Comparison of ENCODE assay signal across 11 mouse cellular contexts in genomic region chr17:28954416-28954815, GRCm38 (mm10). TPM values are rescaled to one million over a fixed set of nuclear protein-coding genes. Genes with fewer than 3 reads are reported as not detected.
A peak's percentile ranks its signal among the peaks of the same experiment; 100 is the strongest.
DNase-seq lines count a peak whose midpoint lies in the region; ATAC-seq and TF ChIP-seq lines count a peak whose summit lies in the region.
"Had no signal": no experiment of that assay in that cellular context is flagged by ENCODE, and none has a peak within 500 bp of the region (broad histone marks: within the 10 kb centered on the region; RNA-seq: fewer than 3 reads in every experiment).

No protein-coding gene starts in this region.

- no peak overlapping the region for H3K27ac ChIP-seq in liver, embryonic 11.5 days (ENCODE audit: low read depth, low read length)
- H3K27ac ChIP-seq in forebrain, postnatal 0 days (ENCODE audit: low read depth, low read length) = no peak overlapping the region
- no peak overlapping the region for H3K27ac ChIP-seq in midbrain, embryonic 11.5 days (ENCODE audit: low read depth, low read length)

- H3K4me3 ChIP-seq in liver, embryonic 11.5 days (ENCODE audit: low read depth, low read length) = peak overlapping the region; percentile 20; the same call in 1 of the 2 replicates
- no peak overlapping the region for H3K4me3 ChIP-seq in forebrain, postnatal 0 days (ENCODE audit: low read depth, low read length)
- H3K4me3 ChIP-seq in midbrain, embryonic 11.5 days (ENCODE audit: low read depth, low read length) = no peak overlapping the region

- no peak overlapping the region for H3K9ac ChIP-seq in liver, embryonic 11.5 days (ENCODE audit: low read depth, low read length)
- no peak overlapping the region for H3K9ac ChIP-seq in forebrain, postnatal 0 days
- H3K9ac ChIP-seq in midbrain, embryonic 11.5 days (ENCODE audit: low read length) = no peak overlapping the region

- no peaks in the 10 kb centered on the region for H3K9me3 ChIP-seq in liver, embryonic 11.5 days (ENCODE audit: control insufficient read depth, low read length)
- H3K9me3 ChIP-seq in forebrain, postnatal 0 days (ENCODE audit: low read length) = no peaks in the 10 kb centered on the region
- no peaks in the 10 kb centered on the region for H3K9me3 ChIP-seq in midbrain, embryonic 11.5 days (ENCODE audit: control insufficient read depth, low read length)

- DNase-seq in liver, embryonic 11.5 days (ENCODE audit: low spot score) = no peak
- no peak for DNase-seq in liver
- DNase-seq in forebrain, postnatal 0 days = no peak
- peak; percentile 19 for DNase-seq in midbrain, embryonic 11.5 days (ENCODE audit: low spot score, missing footprints)
- DNase-seq in right cerebral cortex, postnatal 10 days (ENCODE audit: low spot score in 2 of 2) = no peak
- no peak for DNase-seq in adipocyte (ENCODE audit: low spot score)
- DNase-seq in cerebellum, postnatal 4 days (ENCODE audit: low spot score in 2 of 2) = no peak
- DNase-seq: heart, postnatal 36 days; layer of hippocampus, adult 9-11 months had no signal

- ATAC-seq in liver, embryonic 11.5 days (replicated peaks; ENCODE audit: low FRiP score) = no peak
- 0 out of 2 replicates have a peak, but pooled peaks have one; percentile 15 for ATAC-seq in common myeloid progenitor, adult 5-6 weeks (replicated peaks; ENCODE audit: low read depth, poor library complexity, severe bottlenecking)
- no peak for ATAC-seq in forebrain, postnatal 0 days
- ATAC-seq in midbrain, embryonic 11.5 days (ENCODE audit: low FRiP score) = no peak
- ATAC-seq: Patski had no signal

- WGBS in liver, embryonic 11.5 days = 71% methylated on average over 9 of the region's 9 CpGs
- 98% methylated on average over 9 of the region's 9 CpGs for WGBS in forebrain, postnatal 0 days
- 98% methylated on average over 9 of the region's 9 CpGs for WGBS in midbrain, embryonic 11.5 days

- TF ChIP-seq CTCF in forebrain, postnatal 0 days (IDR thresholded peaks at IDR 0.05; ENCODE audit: low read depth) = no peak

- H3K4me2 ChIP-seq in liver, embryonic 11.5 days = peak overlapping the region; percentile 93
- H3K4me2 ChIP-seq in forebrain, postnatal 0 days (ENCODE audit: low read depth) = peak overlapping the region; percentile 76; the same call in 1 of the 2 replicates
- no peak overlapping the region for H3K4me2 ChIP-seq in midbrain, embryonic 11.5 days

- no peaks in the 10 kb centered on the region for H3K27me3 ChIP-seq in liver, embryonic 11.5 days (replicated peaks; ENCODE audit: control insufficient read depth, insufficient read depth, low read length)
- no peaks in the 10 kb centered on the region for H3K27me3 ChIP-seq in forebrain, postnatal 0 days (ENCODE audit: insufficient read depth, low read length)
- H3K27me3 ChIP-seq in midbrain, embryonic 11.5 days (ENCODE audit: control insufficient read depth, insufficient read depth, low read length) = no peaks in the 10 kb centered on the region
- H3K27me3 ChIP-seq: Patski had no signal

- peaks cover 23% of the 10 kb centered on the region for H3K4me1 ChIP-seq in liver, embryonic 11.5 days (replicated peaks; ENCODE audit: control insufficient read depth, insufficient read depth, low read length)
- H3K4me1 ChIP-seq in forebrain, postnatal 0 days (ENCODE audit: insufficient read depth) = peaks cover 12% of the 10 kb centered on the region
- peaks cover 15% of the 10 kb centered on the region for H3K4me1 ChIP-seq in midbrain, embryonic 11.5 days (ENCODE audit: control insufficient read depth, insufficient read depth, low read length)

- peaks cover 4% of the 10 kb centered on the region; the same call in 1 of the 2 replicates for H3K36me3 ChIP-seq in liver, embryonic 11.5 days (ENCODE audit: control insufficient read depth, insufficient read depth, low read length)
- peaks cover 7% of the 10 kb centered on the region; the same call in 1 of the 2 replicates for H3K36me3 ChIP-seq in forebrain, postnatal 0 days (ENCODE audit: insufficient read depth)
- H3K36me3 ChIP-seq in midbrain, embryonic 11.5 days (ENCODE audit: control insufficient read depth, insufficient read depth, low read length) = no peaks in the 10 kb centered on the region

RNA-seq across cellular contexts. Expression of gene Kctd20, which starts 2.7 kb away (rescaled TPM):
- polyA plus RNA-seq in liver, embryonic 11.5 days (2014; fragmentation: Nextera tagmentation; extraction: Ambion mirVana) = 75.2 and 89.2 TPM in 2 replicates
- total RNA-seq in common myeloid progenitor, adult 5-6 weeks (2017) = 73.9 and 83.7 TPM in 2 replicates
- total RNA-seq in forebrain, postnatal 0 days (2014; rRNA removed) = 69.2 and 77.3 TPM in 2 replicates
- polyA plus RNA-seq in forebrain, postnatal 0 days (2015; fragmentation: Nextera tagmentation; extraction: Ambion mirVana) = 63.4 and 72.9 TPM in 2 replicates
- 92.4 and 97.4 TPM in 2 replicates for polyA plus RNA-seq in midbrain, embryonic 11.5 days (2014; fragmentation: Nextera tagmentation; extraction: Ambion mirVana)

RNA-seq across cellular contexts. Expression of gene Pxt1, which starts 10.8 kb away (rescaled TPM):
- 0.30 and 0.92 TPM in 2 replicates for polyA plus RNA-seq in liver, embryonic 11.5 days (2014; fragmentation: Nextera tagmentation; extraction: Ambion mirVana)
- total RNA-seq in common myeloid progenitor, adult 5-6 weeks (2017) = not detected in 2 replicates
- total RNA-seq in forebrain, postnatal 0 days (2014; rRNA removed) = not detected in 2 replicates
- polyA plus RNA-seq in forebrain, postnatal 0 days (2015; fragmentation: Nextera tagmentation; extraction: Ambion mirVana) = not detected in 2 replicates
- not detected in 2 replicates for polyA plus RNA-seq in midbrain, embryonic 11.5 days (2014; fragmentation: Nextera tagmentation; extraction: Ambion mirVana)
- polyA plus RNA-seq: Patski had no signal

RNA-seq across cellular contexts. Expression of gene 4930539E08Rik, which starts 39.3 kb away (rescaled TPM):
- 0.08 and 0.48 TPM in 2 replicates for polyA plus RNA-seq in liver, embryonic 11.5 days (2014; fragmentation: Nextera tagmentation; extraction: Ambion mirVana)
- total RNA-seq in common myeloid progenitor, adult 5-6 weeks (2017) = 1.0 and 1.6 TPM in 2 replicates
- total RNA-seq in forebrain, postnatal 0 days (2014; rRNA removed) = 3.3 and 4.1 TPM in 2 replicates
- polyA plus RNA-seq in forebrain, postnatal 0 days (2015; fragmentation: Nextera tagmentation; extraction: Ambion mirVana) = 1.8 and 2.1 TPM in 2 replicates
- polyA plus RNA-seq in midbrain, embryonic 11.5 days (2014; fragmentation: Nextera tagmentation; extraction: Ambion mirVana) = 0.10 TPM in 1 of 2 replicates, not detected in the other
- total RNA-seq: heart, postnatal 36 days had no signal

RNA-seq across cellular contexts. Expression of gene Stk38, which starts 53.4 kb away (rescaled TPM):
- 83.3 and 90.1 TPM in 2 replicates for polyA plus RNA-seq in liver, embryonic 11.5 days (2014; fragmentation: Nextera tagmentation; extraction: Ambion mirVana)
- 94.7 and 123 TPM in 2 replicates for total RNA-seq in common myeloid progenitor, adult 5-6 weeks (2017)
- total RNA-seq in forebrain, postnatal 0 days (2014; rRNA removed) = 49.0 and 58.8 TPM in 2 replicates
- 32.8 and 43.7 TPM in 2 replicates for polyA plus RNA-seq in forebrain, postnatal 0 days (2015; fragmentation: Nextera tagmentation; extraction: Ambion mirVana)
- 130 and 139 TPM in 2 replicates for polyA plus RNA-seq in midbrain, embryonic 11.5 days (2014; fragmentation: Nextera tagmentation; extraction: Ambion mirVana)
